Mouse (Mus musculus): ENCODE data around the gene Phf20. TPM values are rescaled to one million over a fixed set of nuclear protein-coding genes. Genes with fewer than 3 reads are reported as not detected.

The Phf20 gene
- polyA plus RNA-seq, 1 experiment = 13.4 TPM

DNA sequence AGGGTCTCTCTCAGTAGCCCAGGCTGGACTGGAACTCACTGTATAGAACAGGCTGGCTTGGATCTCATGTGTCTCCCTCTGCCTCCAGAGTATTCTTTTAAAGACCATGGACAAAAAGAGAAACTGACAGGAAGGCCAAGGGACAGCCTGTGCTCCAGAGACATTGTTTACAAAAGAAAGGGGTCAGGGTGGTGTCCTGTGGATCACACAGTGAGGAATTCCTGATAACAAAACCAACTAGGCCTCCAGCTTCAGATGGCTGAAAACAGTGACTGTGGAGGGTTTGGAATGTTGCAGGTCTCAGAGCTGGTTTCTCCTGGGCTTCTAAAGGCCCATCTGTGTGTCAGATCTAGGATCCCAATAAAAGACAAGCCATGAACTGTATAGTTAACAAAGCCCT, 1.7 kb upstream of the Phf20 start:
- Histone ChIP-seq H3K36me3 (ENCODE audit: control insufficient read depth, insufficient read depth) (no peaks in the 10 kb centered on the region), H3ac (ENCODE audit: control insufficient read depth, insufficient read length) (no peak overlapping the region), H3K79me2 (ENCODE audit: control insufficient read depth, insufficient read depth) (peaks cover 26% of the 10 kb centered on the region), H3K4me2 (ENCODE audit: low read depth) (no peak overlapping the region), H3K27me3 (ENCODE audit: control insufficient read depth, insufficient read depth, insufficient read length) (no peaks in the 10 kb centered on the region), H3K4me3 (no peak overlapping the region)
- TF ChIP-seq CEBPB (IDR thresholded peaks at IDR 0.05; ENCODE audit: insufficient read depth, poor library complexity, severe bottlenecking) (no peak), POLR2A (IDR thresholded peaks at IDR 0.05; ENCODE audit: insufficient read length, low read depth) (no peak), E2F4 (IDR thresholded peaks at IDR 0.05; ENCODE audit: insufficient read depth) (no peak), MYOG (IDR thresholded peaks at IDR 0.05; ENCODE audit: control insufficient read depth in 1 of 3, insufficient read depth in 1 of 3, insufficient read length in 2 of 3, low read depth in 2 of 3) (no peak), TCF3 (IDR thresholded peaks at IDR 0.05; ENCODE audit: insufficient read length, low read depth) (no peak), TCF12 (IDR thresholded peaks at IDR 0.05; ENCODE audit: insufficient read depth, poor library complexity, severe bottlenecking) (no peak), REST (IDR thresholded peaks at IDR 0.05; ENCODE audit: insufficient read depth, insufficient read length) (no peak), MAX (IDR thresholded peaks at IDR 0.05; ENCODE audit: low read depth) (no peak), MYOD1 (IDR thresholded peaks at IDR 0.05; ENCODE audit: control insufficient read depth in 1 of 3, insufficient read length in 2 of 3, low read depth in 2 of 3) (no peak), USF1 (IDR thresholded peaks at IDR 0.05; ENCODE audit: low read depth) (no peak)

DNA sequence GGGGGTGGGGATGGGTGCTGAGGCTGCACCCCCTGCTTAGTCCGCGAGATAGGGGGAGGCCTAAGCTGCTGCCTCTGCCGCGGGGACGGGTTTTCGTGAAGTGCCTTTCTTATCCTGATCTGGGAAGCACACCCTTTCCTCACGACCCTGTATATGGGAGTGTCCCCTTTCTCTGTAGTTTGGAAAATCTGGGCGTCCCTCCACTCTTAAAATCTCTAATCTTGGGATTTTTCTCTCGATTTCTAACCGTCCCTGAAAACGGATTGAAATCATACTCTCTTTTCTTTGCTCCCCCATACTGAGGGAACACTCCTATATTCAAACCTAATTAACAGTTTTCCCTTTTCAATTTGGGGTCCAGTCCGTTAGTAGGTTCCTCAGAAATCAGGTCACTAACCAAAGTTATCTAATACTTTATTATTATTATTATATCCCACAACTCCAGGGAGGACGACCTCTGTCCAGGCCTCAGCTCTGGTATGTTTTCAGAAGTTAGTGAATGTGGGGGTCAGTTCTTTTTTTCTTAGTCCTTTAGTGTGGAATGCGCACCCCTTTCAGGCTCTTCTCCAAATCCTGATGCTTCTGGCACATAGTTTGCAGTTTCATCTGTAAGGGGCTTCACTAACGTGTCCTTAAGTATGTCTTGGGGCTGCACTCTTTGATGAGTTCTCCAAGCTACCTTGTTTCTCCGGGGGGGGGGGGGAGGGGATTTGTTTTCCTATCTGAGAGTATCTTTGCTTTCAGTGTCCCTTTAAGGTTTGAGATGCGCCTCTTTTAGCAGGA, 1.1 kb downstream of the Phf20 start:
- H3ac ChIP-seq (ENCODE audit: control insufficient read depth, insufficient read length) = peak overlapping the region; percentile 87
- H3K79me2 ChIP-seq (ENCODE audit: control insufficient read depth, insufficient read depth) = peaks cover 51% of the 10 kb centered on the region
- H3K4me2 ChIP-seq (ENCODE audit: low read depth) = peak overlapping the region; percentile 90
- H3K27me3 ChIP-seq (ENCODE audit: control insufficient read depth, insufficient read depth, insufficient read length) = no peaks in the 10 kb centered on the region
- H3K36me3 ChIP-seq (ENCODE audit: control insufficient read depth, insufficient read depth) = peaks cover 4% of the 10 kb centered on the region
- peak overlapping the region; percentile 66 for H3K4me3 ChIP-seq
- TF ChIP-seq POLR2AphosphoS2 (IDR thresholded peaks at IDR 0.05; ENCODE audit: insufficient read length, low read depth) (peak; percentile 15), SRF (IDR thresholded peaks at IDR 0.05; ENCODE audit: control insufficient read depth, insufficient read length, low read depth) (no peak)

DNA sequence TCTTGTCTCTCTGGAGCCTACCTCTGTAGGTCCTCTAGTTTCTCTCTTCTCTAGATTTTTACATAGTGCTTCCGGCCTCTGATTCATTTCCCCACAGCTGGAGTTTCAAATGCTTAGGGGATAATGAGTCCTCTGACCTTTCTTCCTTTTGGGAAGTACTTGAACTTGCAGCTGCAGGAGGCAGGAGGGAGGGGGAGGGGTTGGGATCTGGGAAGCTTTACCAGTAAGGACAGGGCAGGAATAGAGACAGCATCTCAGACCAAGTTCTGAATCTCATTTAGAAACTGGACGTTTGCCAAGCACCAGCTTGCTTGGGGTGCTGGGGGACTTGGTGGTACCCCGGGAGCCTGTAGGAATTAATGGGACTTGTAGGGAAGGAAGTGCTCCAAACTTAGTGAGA, 3.7 kb downstream of the Phf20 start:
- no peak overlapping the region for H3ac ChIP-seq (ENCODE audit: control insufficient read depth, insufficient read length)
- H3K79me2 ChIP-seq (ENCODE audit: control insufficient read depth, insufficient read depth) = peaks cover 76% of the 10 kb centered on the region
- no peak overlapping the region for H3K4me3 ChIP-seq
- H3K36me3 ChIP-seq (ENCODE audit: control insufficient read depth, insufficient read depth) = peaks cover 12% of the 10 kb centered on the region
- peak overlapping the region; percentile 8 for H3K4me2 ChIP-seq (ENCODE audit: low read depth)
- no peaks in the 10 kb centered on the region for H3K27me3 ChIP-seq (ENCODE audit: control insufficient read depth, insufficient read depth, insufficient read length)
- TF ChIP-seq TCF12 (IDR thresholded peaks at IDR 0.05; ENCODE audit: insufficient read depth, poor library complexity, severe bottlenecking) (no peak), MAX (IDR thresholded peaks at IDR 0.05; ENCODE audit: low read depth) (no peak), MYOG (IDR thresholded peaks at IDR 0.05; ENCODE audit: control insufficient read depth in 1 of 3, insufficient read depth in 1 of 3, insufficient read length in 2 of 3, low read depth in 2 of 3) (no peak), SRF (IDR thresholded peaks at IDR 0.05; ENCODE audit: control insufficient read depth, insufficient read length, low read depth) (no peak), POLR2A (IDR thresholded peaks at IDR 0.05; ENCODE audit: insufficient read length, low read depth) (no peak), MYOD1 (IDR thresholded peaks at IDR 0.05; ENCODE audit: control insufficient read depth in 1 of 3, insufficient read length in 2 of 3, low read depth in 2 of 3) (no peak), E2F4 (IDR thresholded peaks at IDR 0.05; ENCODE audit: insufficient read depth) (no peak), POLR2AphosphoS2 (IDR thresholded peaks at IDR 0.05; ENCODE audit: insufficient read length, low read depth) (no peak), CEBPB (IDR thresholded peaks at IDR 0.05; ENCODE audit: insufficient read depth, poor library complexity, severe bottlenecking) (no peak), TCF3 (IDR thresholded peaks at IDR 0.05; ENCODE audit: insufficient read length, low read depth) (no peak)

DNA sequence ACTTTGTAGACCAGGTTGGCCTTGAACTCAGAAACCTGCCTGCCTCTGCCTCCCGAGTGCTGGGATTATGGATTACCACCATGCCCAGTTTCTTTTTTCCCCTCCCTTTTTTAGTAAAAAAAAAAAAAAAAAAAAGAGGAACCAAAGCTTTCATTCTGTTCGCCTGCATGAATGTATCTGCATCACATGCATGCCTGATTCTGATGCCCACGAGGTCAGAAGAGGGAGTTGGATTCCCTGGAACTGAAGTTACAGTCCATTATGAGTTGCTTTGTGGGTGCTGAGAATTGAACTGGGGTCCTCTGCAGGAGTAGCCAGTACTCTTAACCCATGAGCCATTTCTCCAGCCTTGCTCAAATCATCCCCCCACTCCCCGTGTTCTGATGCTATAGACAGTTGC, 5.2 kb downstream of the Phf20 start:
- TF ChIP-seq SRF (IDR thresholded peaks at IDR 0.05; ENCODE audit: control insufficient read depth, insufficient read length, low read depth) = no peak
- no peak for TF ChIP-seq POLR2A (IDR thresholded peaks at IDR 0.05; ENCODE audit: insufficient read length, low read depth)
- no peak for TF ChIP-seq TCF12 (IDR thresholded peaks at IDR 0.05; ENCODE audit: insufficient read depth, poor library complexity, severe bottlenecking)
- no peak for TF ChIP-seq POLR2AphosphoS2 (IDR thresholded peaks at IDR 0.05; ENCODE audit: insufficient read length, low read depth)
- H3K79me2 ChIP-seq (ENCODE audit: control insufficient read depth, insufficient read depth) = peaks cover 88% of the 10 kb centered on the region
- no peak overlapping the region for H3ac ChIP-seq (ENCODE audit: control insufficient read depth, insufficient read length)
- peaks cover 18% of the 10 kb centered on the region for H3K36me3 ChIP-seq (ENCODE audit: control insufficient read depth, insufficient read depth)
- H3K4me2 ChIP-seq (ENCODE audit: low read depth) = no peak overlapping the region
- no peak overlapping the region for H3K4me3 ChIP-seq
- H3K27me3 ChIP-seq (ENCODE audit: control insufficient read depth, insufficient read depth, insufficient read length) = no peaks in the 10 kb centered on the region

DNA sequence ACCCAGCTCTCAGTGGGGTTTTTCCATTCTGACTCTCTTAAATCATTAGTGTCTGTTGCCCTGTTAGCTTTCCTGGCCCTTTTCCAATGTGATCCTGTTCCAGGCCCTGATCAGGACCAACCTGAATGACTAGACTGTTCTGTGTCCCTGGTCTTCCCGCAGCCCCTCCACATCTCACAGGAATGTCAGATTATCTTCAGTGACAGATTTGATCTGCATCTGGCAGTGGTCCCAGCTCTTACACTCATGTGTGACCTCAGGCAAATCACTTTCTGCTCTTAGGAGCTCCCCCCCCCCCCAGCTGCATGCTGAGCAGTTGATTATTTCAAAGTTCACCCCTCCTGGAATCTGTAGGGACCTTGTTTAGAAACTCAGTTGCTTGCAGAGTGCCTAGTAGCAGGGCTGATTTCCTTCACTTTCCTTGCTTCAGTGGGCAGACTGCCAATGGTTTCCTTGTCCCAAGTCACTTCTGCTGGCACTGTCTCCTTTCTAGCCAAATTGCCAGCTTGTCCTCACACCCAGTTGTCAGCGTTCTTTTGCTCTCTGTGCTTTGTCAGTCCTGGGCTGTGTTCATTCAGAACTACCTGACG, 6.7 kb downstream of the Phf20 start:
- TF ChIP-seq CEBPB (IDR thresholded peaks at IDR 0.05; ENCODE audit: insufficient read depth, poor library complexity, severe bottlenecking) = no peak
- no peak for TF ChIP-seq POLR2A (IDR thresholded peaks at IDR 0.05; ENCODE audit: insufficient read length, low read depth)
- no peak for TF ChIP-seq TCF12 (IDR thresholded peaks at IDR 0.05; ENCODE audit: insufficient read depth, poor library complexity, severe bottlenecking)
- no peak for TF ChIP-seq MYOD1 (IDR thresholded peaks at IDR 0.05; ENCODE audit: control insufficient read depth in 1 of 3, insufficient read length in 2 of 3, low read depth in 2 of 3)
- TF ChIP-seq USF1 (IDR thresholded peaks at IDR 0.05; ENCODE audit: low read depth) = no peak
- H3K36me3 ChIP-seq (ENCODE audit: control insufficient read depth, insufficient read depth) = peaks cover 18% of the 10 kb centered on the region
- peaks cover 88% of the 10 kb centered on the region for H3K79me2 ChIP-seq (ENCODE audit: control insufficient read depth, insufficient read depth)
- H3ac ChIP-seq (ENCODE audit: control insufficient read depth, insufficient read length) = no peak overlapping the region
- H3K4me3 ChIP-seq = no peak overlapping the region
- no peaks in the 10 kb centered on the region for H3K27me3 ChIP-seq (ENCODE audit: control insufficient read depth, insufficient read depth, insufficient read length)
- H3K4me2 ChIP-seq (ENCODE audit: low read depth) = peak overlapping the region; percentile 39
